Mouse (Mus musculus) lung, postnatal 4 days (tissue): Measurements from ENCODE around the gene Yod1.
A peak's percentile ranks its signal among the peaks of the same experiment; 100 is the strongest.

Experiments
- DNase-seq, 2 experiments: peaks; one replicate each; pipeline ENCODE4 v3.0.0; 2021

The Yod1 gene

GRCm38 (mm10) chr1:130717291-130717871, at the start of gene Yod1:
Gene Yod1, plus strand, starts transcription at chr1:130717327.
- DNase-seq: peak; percentile 93

GRCm38 (mm10) chr1:130678551-130678950, 38.6 kb upstream of the Yod1 start:
- no peak for DNase-seq

GRCm38 (mm10) chr1:130681075-130681474, 36.1 kb upstream of the Yod1 start:
- DNase-seq: no peak

- no peak for DNase-seq
These were observed 35.3 kb upstream of the Yod1 start for GRCm38 (mm10) chr1:130681656-130682413.

GRCm38 (mm10) chr1:130683905-130684304, 33.2 kb upstream of the Yod1 start:
- DNase-seq: no peak

- DNase-seq: no peak
These were observed 18.5 kb upstream of the Yod1 start for GRCm38 (mm10) chr1:130698601-130699000.

- DNase-seq: peak; percentile 75 to 84
These were observed 17.0 kb upstream of the Yod1 start for GRCm38 (mm10) chr1:130699937-130700633.

- DNase-seq: no peak
These were observed 15.2 kb upstream of the Yod1 start for GRCm38 (mm10) chr1:130701976-130702375.

GRCm38 (mm10) chr1:130703613-130704012, 13.5 kb upstream of the Yod1 start:
- DNase-seq: peak; percentile 25 to 64

GRCm38 (mm10) chr1:130710283-130711080, 6.6 kb upstream of the Yod1 start:
- no peak for DNase-seq

GRCm38 (mm10) chr1:130714046-130714445, 3.1 kb upstream of the Yod1 start:
- no peak for DNase-seq

- peak; percentile 94 to 97 for DNase-seq
These were observed 1.4 kb upstream of the Yod1 start, which contains the start of gene Gm29427 for GRCm38 (mm10) chr1:130715561-130716217. Gene Gm29427, minus strand, starts transcription at chr1:130715799.

GRCm38 (mm10) chr1:130716218-130716512, 962 bp upstream of the Yod1 start:
- peak in 1 of 2 experiments; percentile 42 for DNase-seq

GRCm38 (mm10) chr1:130716513-130717290, 425 bp upstream of the Yod1 start:
- DNase-seq: no peak

- no peak for DNase-seq
These were observed 7.1 kb downstream of the Yod1 start for GRCm38 (mm10) chr1:130724206-130724605.

- DNase-seq: no peak
These were observed 9.3 kb downstream of the Yod1 start for GRCm38 (mm10) chr1:130726396-130726795.

- DNase-seq: no peak
These were observed 10.9 kb downstream of the Yod1 start for GRCm38 (mm10) chr1:130728070-130728469.

- no peak for DNase-seq
These were observed 11.6 kb downstream of the Yod1 start for GRCm38 (mm10) chr1:130728708-130729107.

- DNase-seq: no peak
These were observed 12.0 kb downstream of the Yod1 start, which contains the start of gene Pfkfb2 for GRCm38 (mm10) chr1:130729153-130729552. Gene Pfkfb2, minus strand, starts transcription at chr1:130729253.

GRCm38 (mm10) chr1:130731741-130732337, 14.7 kb downstream of the Yod1 start, which contains the start of gene AA986860:
Gene AA986860, plus strand, starts transcription at chr1:130731976.
- peak; percentile 55 to 67 for DNase-seq
